Mouse (Mus musculus) C2C12 (cell line): ENCODE data around the gene Phtf2.
"Not testable (repeated sequence)": the region's sequence is repeated elsewhere in the genome, so short reads cannot be mapped to it uniquely, and the experiment has no call there.

Experiments
- CTCF ChIP-seq: IDR thresholded peaks from one replicate; pipeline ENCODE4 v1.5.1; 2011; ENCODE audit not compliant: control insufficient read depth, insufficient read depth, insufficient read length
- MAX ChIP-seq: IDR thresholded peaks from one replicate; pipeline ENCODE4 v1.6.1; 2011; ENCODE audit warnings: mild to moderate bottlenecking, control low read depth
- MYOD1 ChIP-seq: IDR thresholded peaks from one replicate; pipeline ENCODE4 v1.6.1; 2011; ENCODE audit warnings: low read depth; ENCODE audit not compliant: control insufficient read depth, insufficient read length
- MYOG ChIP-seq: IDR thresholded peaks from one replicate; pipeline ENCODE4 v1.6.1; 2011; ENCODE audit not compliant: control insufficient read depth, insufficient read length; ENCODE audit errors: extremely low read depth
- USF1 ChIP-seq: IDR thresholded peaks from one replicate; pipeline ENCODE4 v1.6.1; 2011; ENCODE audit warnings: low read depth, mild to moderate bottlenecking, control low read depth, moderate library complexity

- TF ChIP-seq MYOG, CTCF, USF1, MAX, MYOD1: not testable (repeated sequence)
These were observed 158.7 kb downstream of the Phtf2 start for GRCm38 (mm10) chr5:20723226-20723625.
